Mouse (Mus musculus) lung, postnatal 4 days (tissue): Measurements from ENCODE around the gene Zfp287.
"Not testable (repeated sequence)": the region's sequence is repeated elsewhere in the genome, so short reads cannot be mapped to it uniquely, and the experiment has no call there.

Source experiments
- DNase-seq, 2 experiments: peaks; one replicate each; pipeline ENCODE4 v3.0.0; 2021

Zfp287 gene

GRCm38 (mm10) chr11:62731311-62732021 lies at the start of gene Zfp287:
Gene Zfp287, minus strand, starts transcription at chr11:62731905.
- peak; percentile 88 to 91 for DNase-seq

- DNase-seq, result no peak
Measured at GRCm38 (mm10) chr11:62776510-62776909, 44.8 kb upstream of the Zfp287 start.

- DNase-seq, result no peak
Measured at GRCm38 (mm10) chr11:62760755-62761457, 29.2 kb upstream of the Zfp287 start.

GRCm38 (mm10) chr11:62758491-62758890 lies 26.8 kb upstream of the Zfp287 start:
- DNase-seq, result no peak

GRCm38 (mm10) chr11:62757906-62758305 lies 26.2 kb upstream of the Zfp287 start:
- no peak for DNase-seq

GRCm38 (mm10) chr11:62757143-62757507 lies 25.4 kb upstream of the Zfp287 start:
- no peak for DNase-seq

- DNase-seq, result peak; percentile 96 to 98
Measured at GRCm38 (mm10) chr11:62756456-62757142, 24.9 kb upstream of the Zfp287 start.

GRCm38 (mm10) chr11:62752780-62753179 lies 21.1 kb upstream of the Zfp287 start, which contains the start of gene Gm10428:
Gene Gm10428, plus strand, starts transcription at chr11:62753100.
- DNase-seq, result no peak

- DNase-seq, result no peak
Measured at GRCm38 (mm10) chr11:62752191-62752590, 20.5 kb upstream of the Zfp287 start.

- not testable (repeated sequence) for DNase-seq
Measured at GRCm38 (mm10) chr11:62749445-62749844, 17.7 kb upstream of the Zfp287 start.

GRCm38 (mm10) chr11:62748062-62748461 lies 16.4 kb upstream of the Zfp287 start:
- DNase-seq, result no peak

GRCm38 (mm10) chr11:62747227-62747626 lies 15.5 kb upstream of the Zfp287 start:
- DNase-seq, result no peak

- peak; percentile 64 to 72 for DNase-seq
Measured at GRCm38 (mm10) chr11:62746001-62746533, 14.4 kb upstream of the Zfp287 start.

- peak; percentile 62 to 79 for DNase-seq
Measured at GRCm38 (mm10) chr11:62744103-62744502, 12.4 kb upstream of the Zfp287 start.

- DNase-seq, result no peak
Measured at GRCm38 (mm10) chr11:62742261-62742957, 10.7 kb upstream of the Zfp287 start.

GRCm38 (mm10) chr11:62741186-62741585 lies 9.5 kb upstream of the Zfp287 start:
- no peak for DNase-seq

- no peak for DNase-seq
Measured at GRCm38 (mm10) chr11:62732665-62733064, 960 bp upstream of the Zfp287 start.

- DNase-seq, result no peak
Measured at GRCm38 (mm10) chr11:62732022-62732387, 300 bp upstream of the Zfp287 start.

- no peak for DNase-seq
Measured at GRCm38 (mm10) chr11:62728276-62728675, 3.4 kb downstream of the Zfp287 start.

GRCm38 (mm10) chr11:62710657-62711056 lies 21.0 kb downstream of the Zfp287 start:
- DNase-seq, result no peak

GRCm38 (mm10) chr11:62708252-62708651 lies 23.5 kb downstream of the Zfp287 start:
- no peak for DNase-seq

GRCm38 (mm10) chr11:62706141-62706540 lies 25.6 kb downstream of the Zfp287 start:
- no peak for DNase-seq

GRCm38 (mm10) chr11:62701218-62701617 lies 30.5 kb downstream of the Zfp287 start:
- DNase-seq, result no peak
